Mouse (Mus musculus): ENCODE measurements at regions not wholly inside any gene's neighbourhood (a gene's known extent, or its start where the extent isn't known, plus 50 kb on each side); places are given as distances from the start of the nearest gene placed in this dataset.

DNA sequence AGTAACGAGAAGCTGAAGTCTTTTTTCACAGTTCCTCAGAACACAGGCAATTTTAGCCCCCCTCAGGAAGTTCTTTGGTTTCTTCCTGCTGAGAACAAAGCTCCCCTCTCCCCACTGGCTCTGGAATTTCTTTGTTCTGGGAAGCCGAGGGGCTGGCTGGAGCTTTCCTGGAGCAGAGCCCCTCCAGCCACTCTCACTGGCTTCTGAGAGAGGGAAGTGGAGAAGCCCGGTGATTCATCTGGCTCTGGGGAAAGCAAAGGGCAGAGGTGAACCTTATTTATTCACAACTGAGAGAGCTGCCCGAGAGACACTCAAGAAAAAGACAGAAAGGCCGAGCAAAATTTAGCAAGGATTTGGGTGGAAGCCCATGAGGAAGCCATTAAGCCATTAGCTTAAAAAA lies 63.9 kb downstream of the Ddx3x start:
- DNase-seq (ENCODE audit: low spot score), result no peak

DNA sequence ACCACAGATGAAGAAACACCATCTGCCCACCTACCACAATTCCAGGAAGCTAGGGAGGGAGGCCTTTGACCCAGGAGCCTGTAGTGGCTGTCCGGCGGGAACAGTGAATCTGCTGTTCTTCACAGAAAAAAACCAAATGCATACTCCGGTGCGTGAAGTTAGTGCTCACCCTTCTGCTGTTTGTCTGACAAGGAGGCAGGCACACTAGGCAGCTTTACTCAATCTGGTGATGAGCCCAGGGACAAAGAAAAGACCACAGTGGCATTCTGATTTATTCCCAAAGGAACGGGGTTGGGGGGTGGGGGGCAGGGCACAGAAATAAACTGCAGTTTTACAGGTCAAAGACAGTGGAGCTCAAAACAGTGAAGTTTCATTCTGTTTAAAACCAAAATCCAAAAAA lies 64.4 kb downstream of the Ddx3x start:
- no peak for DNase-seq (ENCODE audit: low spot score)

DNA sequence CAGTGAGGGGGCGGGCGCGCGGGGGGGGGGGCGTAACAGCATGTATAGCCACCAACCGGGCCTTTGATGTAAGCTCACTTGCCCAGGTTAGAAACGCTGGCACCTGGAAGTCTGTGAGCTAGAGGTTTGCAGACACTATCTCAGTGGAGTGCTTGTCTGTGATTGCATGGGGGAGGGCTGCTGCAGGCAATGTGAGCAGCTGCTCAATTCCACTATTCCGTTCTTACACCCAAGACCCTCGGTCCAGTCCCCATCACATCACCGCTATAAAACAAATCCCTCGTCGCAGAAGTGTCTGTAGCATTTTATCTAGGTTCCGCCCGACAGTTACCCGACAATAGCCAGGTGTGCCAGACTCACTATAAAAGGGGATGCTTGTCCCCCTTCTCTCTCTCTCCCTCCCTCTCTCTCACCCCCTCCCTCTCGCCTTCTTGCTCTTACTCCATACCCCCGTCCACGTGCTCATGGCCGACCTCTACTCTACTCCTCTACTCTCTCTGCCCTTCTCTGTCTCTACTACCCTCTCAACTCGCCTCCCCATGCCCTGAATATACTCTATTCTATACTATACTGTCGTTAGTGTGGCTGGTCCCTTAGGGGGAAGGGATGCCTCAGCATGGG lies 65.4 kb downstream of the Ddx3x start:
- peak; percentile 3 for DNase-seq (ENCODE audit: low spot score)

GRCm38 (mm10) chrX:13346696-13347026 lies 65.9 kb downstream of the Ddx3x start:
- DNase-seq (ENCODE audit: low spot score), result no peak

DNA sequence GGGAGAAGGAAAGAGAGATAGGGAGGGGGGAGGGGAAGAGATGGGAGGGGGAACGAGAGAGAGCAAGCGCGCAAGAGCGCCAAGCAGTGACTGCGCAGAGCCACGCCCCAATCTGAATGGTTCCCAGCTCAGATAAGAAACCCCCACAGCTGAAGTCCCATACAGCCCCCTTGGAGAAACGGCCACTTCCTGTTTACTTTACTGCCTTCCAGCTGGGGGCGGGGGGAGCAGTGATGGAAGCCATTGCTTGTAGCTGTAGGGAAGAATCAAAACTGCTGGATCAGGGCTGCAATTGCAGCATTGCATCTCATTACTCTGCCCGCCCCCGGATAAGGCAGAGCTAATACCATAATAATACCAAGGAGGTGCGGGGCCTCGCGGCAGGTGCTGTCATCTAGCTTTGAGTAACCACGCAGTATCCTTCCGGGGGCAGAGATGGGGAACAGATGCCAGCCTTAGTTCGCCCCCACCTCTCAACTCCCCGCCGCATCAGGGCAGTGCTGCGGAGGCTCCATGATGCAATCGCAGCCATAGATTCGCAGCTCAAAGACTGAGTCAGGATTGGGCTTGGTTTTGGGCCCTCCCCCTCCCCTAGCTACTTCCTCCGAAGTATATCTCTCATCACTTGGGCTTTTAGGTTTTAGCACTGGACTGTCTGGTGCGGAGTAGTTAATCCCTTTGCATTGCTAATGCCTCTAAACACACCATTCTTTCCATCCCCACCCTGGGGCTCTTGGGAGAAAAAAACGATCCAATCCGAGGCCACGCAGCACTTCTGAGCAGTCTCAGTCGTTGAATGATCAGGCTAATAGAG lies 66.5 kb downstream of the Ddx3x start:
- DNase-seq (ENCODE audit: low spot score), result peak; percentile 70

DNA sequence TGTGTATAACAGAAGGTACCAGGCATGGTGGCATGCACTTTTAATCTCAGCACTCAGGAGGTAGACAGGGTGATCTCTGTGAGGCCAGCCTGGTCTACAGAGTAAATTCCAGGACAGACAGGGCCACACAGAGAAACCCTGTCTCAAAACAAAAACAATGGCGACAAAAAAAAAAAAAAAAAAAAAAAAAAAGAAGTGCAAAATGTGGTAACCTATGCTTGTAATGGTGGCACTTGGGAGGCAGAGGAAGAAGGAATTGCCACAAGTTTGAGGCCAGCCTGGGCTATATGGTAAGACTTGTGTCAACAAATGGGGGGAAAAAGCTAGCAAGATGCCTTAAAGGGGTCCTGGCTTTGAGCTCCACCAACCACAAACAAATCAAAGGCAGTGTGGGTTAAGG lies 67.6 kb downstream of the Ddx3x start:
- DNase-seq (ENCODE audit: low spot score), result no peak

DNA sequence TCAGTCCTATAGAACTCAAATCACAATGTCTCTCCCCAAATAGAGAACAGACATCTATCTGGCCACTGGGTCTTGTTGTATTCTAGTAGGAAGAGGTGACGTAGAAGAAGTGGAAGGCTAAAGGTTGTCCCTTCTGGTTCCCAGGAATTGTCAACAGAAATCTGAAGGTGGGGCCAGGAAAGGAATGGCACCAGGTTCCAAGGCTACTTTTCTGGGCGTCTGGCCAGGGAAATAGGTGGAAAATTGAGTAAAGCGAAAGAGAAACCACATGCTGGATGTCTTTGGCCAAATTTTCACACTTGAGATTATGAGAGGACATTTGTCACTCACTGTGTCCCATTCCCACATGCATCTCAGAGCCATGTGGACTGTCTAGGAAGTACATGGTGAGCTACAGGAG lies 69.7 kb downstream of the Ddx3x start:
- no peak for DNase-seq (ENCODE audit: low spot score)

DNA sequence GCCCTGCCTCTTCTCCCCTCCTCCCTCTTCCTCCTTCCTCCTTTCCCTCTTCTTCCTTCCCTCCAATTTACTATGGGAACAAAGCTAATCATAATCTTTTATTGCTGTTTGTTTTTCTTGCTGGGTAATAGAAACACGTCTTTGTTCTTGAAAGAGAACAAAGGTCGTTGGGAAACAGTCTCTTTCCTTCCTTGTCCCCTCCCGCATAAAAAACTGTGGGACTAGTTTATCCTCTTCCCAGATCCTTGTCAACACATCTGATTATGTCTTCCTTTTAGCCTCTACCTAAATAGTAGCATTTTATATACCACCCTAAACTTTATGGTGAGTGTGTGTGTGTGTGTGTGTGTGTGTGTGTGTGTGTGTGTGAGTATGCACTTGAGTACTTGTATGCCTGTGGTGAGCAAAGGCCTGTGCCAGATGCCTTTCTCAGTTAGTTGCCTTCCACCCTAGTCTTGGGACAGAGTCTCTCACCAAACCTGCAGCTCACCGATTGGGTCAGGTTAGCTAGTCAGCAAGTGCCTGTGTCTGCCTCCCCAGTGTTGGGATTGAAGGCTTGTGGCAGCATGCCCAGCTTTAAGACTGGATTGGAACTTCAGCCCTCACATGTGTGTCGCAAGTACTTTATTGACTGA lies 76.5 kb downstream of the Ddx3x start:
- no peak for DNase-seq (ENCODE audit: low spot score)

GRCm38 (mm10) chrX:13357973-13358372 lies 77.2 kb downstream of the Ddx3x start:
- DNase-seq (ENCODE audit: low spot score), result no peak

DNA sequence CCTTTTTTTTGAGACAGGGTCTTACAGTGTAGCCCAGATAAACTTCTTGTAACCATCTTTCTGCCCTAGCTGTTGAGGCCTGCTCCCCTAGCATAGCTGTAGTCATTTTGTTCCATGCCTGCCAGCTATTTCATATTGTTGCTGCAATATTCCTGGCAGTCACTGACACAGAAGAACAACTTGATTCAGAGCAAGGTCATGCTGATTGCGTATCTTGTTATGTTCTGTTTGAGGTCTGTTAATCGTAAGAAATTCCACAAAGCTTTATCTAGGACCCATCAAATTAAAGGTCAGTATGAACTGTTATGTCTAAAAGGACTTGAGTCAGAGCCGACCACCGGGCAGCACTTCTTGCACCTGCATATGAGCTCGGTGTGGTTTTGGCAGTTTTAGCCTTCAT lies 79.7 kb downstream of the Ddx3x start:
- DNase-seq (ENCODE audit: low spot score), result no peak

DNA sequence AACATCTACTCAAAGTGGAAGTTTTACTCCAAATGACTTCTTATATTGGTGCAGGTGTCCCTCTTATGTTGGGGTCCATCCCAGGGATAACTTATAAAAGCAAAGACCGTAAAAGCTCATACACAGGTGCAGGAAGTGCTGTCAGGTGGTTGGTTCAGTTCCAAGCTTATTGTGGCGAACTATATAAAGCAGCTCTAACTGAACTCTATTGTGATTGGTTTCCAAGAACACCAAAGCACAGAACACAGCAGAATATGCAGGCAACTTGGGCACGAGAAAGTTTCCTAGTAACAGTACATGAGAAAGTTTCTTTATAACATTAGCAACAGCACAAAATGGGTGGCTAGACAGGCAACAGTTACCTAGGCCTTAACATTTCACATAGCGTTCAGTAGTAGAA lies 89.5 kb downstream of the Ddx3x start:
- no peak for DNase-seq (ENCODE audit: low spot score)

GRCm38 (mm10) chrX:13372752-13373151 lies 92.0 kb downstream of the Ddx3x start:
- DNase-seq (ENCODE audit: low spot score), result no peak

- DNase-seq (ENCODE audit: low spot score), result no peak
Observed at GRCm38 (mm10) chrX:13386354-13386753, 79.6 kb upstream of the Nyx start.

GRCm38 (mm10) chrX:13398466-13398865 lies 67.4 kb upstream of the Nyx start:
- DNase-seq (ENCODE audit: low spot score), result no peak

GRCm38 (mm10) chrX:13412726-13413125 lies 53.2 kb upstream of the Nyx start:
- no peak for DNase-seq (ENCODE audit: low spot score)

- no peak for DNase-seq (ENCODE audit: low spot score)
Observed at GRCm38 (mm10) chrX:13413135-13413534, 52.8 kb upstream of the Nyx start.

All from layer of hippocampus, adult 11-12 months (tissue).